Mouse (Mus musculus): ENCODE measurements around the gene Rcc1l. TPM values are rescaled to one million over a fixed set of nuclear protein-coding genes. Genes with fewer than 3 reads are reported as not detected.
A peak's percentile ranks its signal among the peaks of the same experiment; 100 is the strongest.

Rcc1l gene
- polyA plus RNA-seq, 1 experiment from 2014 or later: 21.0 TPM

GRCm38 (mm10) chr5:134118798-134119407 lies 57.7 kb downstream of the Rcc1l start:
- ATAC-seq (replicated peaks; ENCODE audit: insufficient number of reproducible peaks, low FRiP score, low TSS enrichment): no peak
- Histone ChIP-seq H3K36me3 (ENCODE audit: control insufficient read depth, insufficient read depth, low read length) (no peaks in the 10 kb centered on the region), H3K4me1 (ENCODE audit: control insufficient read depth, insufficient read depth, low read length) (peaks cover 17% of the 10 kb centered on the region), H3K27me3 (ENCODE audit: control insufficient read depth, insufficient read depth, low read length) (no peaks in the 10 kb centered on the region), H3K9ac (ENCODE audit: low read depth, low read length) (no peak overlapping the region), H3K27ac (ENCODE audit: low read depth, low read length) (peak overlapping the region; percentile 42; the same call in 1 of the 2 replicates), H3K4me3 (ENCODE audit: low read depth, low read length) (no peak overlapping the region), H3K9me3 (replicated peaks; ENCODE audit: control insufficient read depth, low read length) (no peaks in the 10 kb centered on the region), H3K4me2 (no peak overlapping the region)
- 81% methylated on average over 15 of the region's 15 CpGs for WGBS (ENCODE audit: insufficient replicate concordance)

- Histone ChIP-seq H3K27me3 (ENCODE audit: control insufficient read depth, insufficient read depth, low read length) (no peaks in the 10 kb centered on the region), H3K4me1 (ENCODE audit: control insufficient read depth, insufficient read depth, low read length) (peaks cover 10% of the 10 kb centered on the region), H3K4me3 (ENCODE audit: low read depth, low read length) (no peak overlapping the region), H3K27ac (ENCODE audit: low read depth, low read length) (no peak overlapping the region), H3K36me3 (ENCODE audit: control insufficient read depth, insufficient read depth, low read length) (peaks cover 3% of the 10 kb centered on the region; the same call in 1 of the 2 replicates), H3K4me2 (no peak overlapping the region), H3K9me3 (replicated peaks; ENCODE audit: control insufficient read depth, low read length) (no peaks in the 10 kb centered on the region), H3K9ac (ENCODE audit: low read depth, low read length) (no peak overlapping the region)
- ATAC-seq (replicated peaks; ENCODE audit: insufficient number of reproducible peaks, low FRiP score, low TSS enrichment): no peak
- 82% methylated on average over 7 of the region's 7 CpGs for WGBS (ENCODE audit: insufficient replicate concordance)
Observed at GRCm38 (mm10) chr5:134115639-134116259, 60.8 kb downstream of the Rcc1l start.

- no peak overlapping the region for H3K27ac ChIP-seq (ENCODE audit: low read depth, low read length)
- H3K4me3 ChIP-seq (ENCODE audit: low read depth, low read length): no peak overlapping the region
- no peaks in the 10 kb centered on the region for H3K9me3 ChIP-seq (replicated peaks; ENCODE audit: control insufficient read depth, low read length)
- 64% methylated on average over 5 of the region's 5 CpGs for WGBS (ENCODE audit: insufficient replicate concordance)
- peaks cover 3% of the 10 kb centered on the region; the same call in 1 of the 2 replicates for H3K36me3 ChIP-seq (ENCODE audit: control insufficient read depth, insufficient read depth, low read length)
- no peak overlapping the region for H3K4me2 ChIP-seq
- H3K4me1 ChIP-seq (ENCODE audit: control insufficient read depth, insufficient read depth, low read length): peaks cover 10% of the 10 kb centered on the region
- H3K27me3 ChIP-seq (ENCODE audit: control insufficient read depth, insufficient read depth, low read length): no peaks in the 10 kb centered on the region
- no peak overlapping the region for H3K9ac ChIP-seq (ENCODE audit: low read depth, low read length)
- ATAC-seq (replicated peaks; ENCODE audit: insufficient number of reproducible peaks, low FRiP score, low TSS enrichment): no peak
Observed at GRCm38 (mm10) chr5:134114981-134115380, 61.6 kb downstream of the Rcc1l start.

- ATAC-seq (replicated peaks; ENCODE audit: insufficient number of reproducible peaks, low FRiP score, low TSS enrichment): no peak
- no peak overlapping the region for H3K9ac ChIP-seq (ENCODE audit: low read depth, low read length)
- H3K36me3 ChIP-seq (ENCODE audit: control insufficient read depth, insufficient read depth, low read length): no peaks in the 10 kb centered on the region
- no peak overlapping the region for H3K27ac ChIP-seq (ENCODE audit: low read depth, low read length)
- H3K9me3 ChIP-seq (replicated peaks; ENCODE audit: control insufficient read depth, low read length): no peaks in the 10 kb centered on the region
- H3K4me1 ChIP-seq (ENCODE audit: control insufficient read depth, insufficient read depth, low read length): peaks cover 16% of the 10 kb centered on the region
- no peak overlapping the region for H3K4me2 ChIP-seq
- WGBS (ENCODE audit: insufficient replicate concordance): 65% methylated on average over 8 of the region's 8 CpGs
- no peaks in the 10 kb centered on the region for H3K27me3 ChIP-seq (ENCODE audit: control insufficient read depth, insufficient read depth, low read length)
- no peak overlapping the region for H3K4me3 ChIP-seq (ENCODE audit: low read depth, low read length)
Observed at GRCm38 (mm10) chr5:134105829-134106228, 70.7 kb downstream of the Rcc1l start.

GRCm38 (mm10) chr5:134102720-134103119 lies 73.9 kb downstream of the Rcc1l start:
- Histone ChIP-seq H3K4me2 (no peak overlapping the region), H3K27ac (ENCODE audit: low read depth, low read length) (no peak overlapping the region), H3K4me3 (ENCODE audit: low read depth, low read length) (no peak overlapping the region), H3K36me3 (ENCODE audit: control insufficient read depth, insufficient read depth, low read length) (no peaks in the 10 kb centered on the region), H3K9ac (ENCODE audit: low read depth, low read length) (no peak overlapping the region), H3K27me3 (ENCODE audit: control insufficient read depth, insufficient read depth, low read length) (no peaks in the 10 kb centered on the region), H3K4me1 (ENCODE audit: control insufficient read depth, insufficient read depth, low read length) (peaks cover 22% of the 10 kb centered on the region), H3K9me3 (replicated peaks; ENCODE audit: control insufficient read depth, low read length) (no peaks in the 10 kb centered on the region)
- 52% methylated on average over 6 of the region's 6 CpGs for WGBS (ENCODE audit: insufficient replicate concordance)
- no peak for ATAC-seq (replicated peaks; ENCODE audit: insufficient number of reproducible peaks, low FRiP score, low TSS enrichment)

DNA sequence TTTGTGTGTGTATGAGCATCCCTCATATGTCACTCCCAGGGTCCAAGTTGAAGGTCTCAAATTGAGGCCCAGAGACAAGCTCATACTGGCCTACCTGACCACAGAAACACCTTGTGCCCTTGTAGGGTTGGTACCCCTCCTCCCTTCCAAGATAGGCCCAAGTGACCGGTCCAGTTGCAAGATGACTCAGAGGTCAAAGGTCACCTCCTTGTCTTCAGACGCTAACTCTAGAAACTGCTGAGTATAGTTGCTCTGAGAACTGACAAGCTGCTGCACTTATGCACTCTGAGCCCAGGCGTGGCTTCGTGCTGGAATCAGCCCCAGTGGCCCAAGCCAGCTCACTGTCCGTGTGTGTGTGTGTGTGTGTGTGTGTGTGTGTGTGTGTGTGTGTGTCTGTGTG lies 74.7 kb downstream of the Rcc1l start:
- Histone ChIP-seq H3K4me1 (ENCODE audit: control insufficient read depth, insufficient read depth, low read length) (peaks cover 22% of the 10 kb centered on the region), H3K9ac (ENCODE audit: low read depth, low read length) (no peak overlapping the region), H3K4me3 (ENCODE audit: low read depth, low read length) (no peak overlapping the region), H3K9me3 (replicated peaks; ENCODE audit: control insufficient read depth, low read length) (no peaks in the 10 kb centered on the region), H3K27me3 (ENCODE audit: control insufficient read depth, insufficient read depth, low read length) (no peaks in the 10 kb centered on the region), H3K27ac (ENCODE audit: low read depth, low read length) (no peak overlapping the region), H3K4me2 (no peak overlapping the region), H3K36me3 (ENCODE audit: control insufficient read depth, insufficient read depth, low read length) (no peaks in the 10 kb centered on the region)
- no peak for ATAC-seq (replicated peaks; ENCODE audit: insufficient number of reproducible peaks, low FRiP score, low TSS enrichment)
- WGBS (ENCODE audit: insufficient replicate concordance): 19% methylated on average over 5 of the region's 5 CpGs

DNA sequence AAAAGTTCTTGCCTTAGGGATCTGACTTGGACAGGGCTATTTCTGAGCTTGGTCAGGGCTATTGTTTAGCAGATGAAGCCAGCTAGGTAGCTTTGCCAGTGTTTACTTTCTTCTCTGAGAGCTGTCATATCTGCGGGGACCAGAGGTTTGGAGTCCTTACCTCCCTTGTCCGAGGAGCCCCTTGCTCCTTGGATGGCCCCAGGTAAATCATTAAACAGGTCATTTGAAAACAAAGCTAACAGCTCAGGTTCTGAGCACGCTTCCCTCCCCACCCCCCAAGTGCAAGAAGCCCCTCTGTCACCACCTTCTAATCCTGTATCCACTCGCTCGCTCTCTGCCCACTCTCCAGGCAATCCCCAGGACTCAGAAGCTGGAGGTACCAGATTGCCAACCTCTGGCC lies 75.3 kb downstream of the Rcc1l start:
- no peak overlapping the region for H3K9ac ChIP-seq (ENCODE audit: low read depth, low read length)
- H3K4me3 ChIP-seq (ENCODE audit: low read depth, low read length): no peak overlapping the region
- peaks cover 22% of the 10 kb centered on the region for H3K4me1 ChIP-seq (ENCODE audit: control insufficient read depth, insufficient read depth, low read length)
- no peaks in the 10 kb centered on the region for H3K36me3 ChIP-seq (ENCODE audit: control insufficient read depth, insufficient read depth, low read length)
- WGBS (ENCODE audit: insufficient replicate concordance): 61% methylated on average over 5 of the region's 5 CpGs
- ATAC-seq (replicated peaks; ENCODE audit: insufficient number of reproducible peaks, low FRiP score, low TSS enrichment): no peak
- no peaks in the 10 kb centered on the region for H3K27me3 ChIP-seq (ENCODE audit: control insufficient read depth, insufficient read depth, low read length)
- H3K9me3 ChIP-seq (replicated peaks; ENCODE audit: control insufficient read depth, low read length): no peaks in the 10 kb centered on the region
- no peak overlapping the region; the same call in 1 of the 2 replicates for H3K4me2 ChIP-seq
- H3K27ac ChIP-seq (ENCODE audit: low read depth, low read length): no peak overlapping the region

DNA sequence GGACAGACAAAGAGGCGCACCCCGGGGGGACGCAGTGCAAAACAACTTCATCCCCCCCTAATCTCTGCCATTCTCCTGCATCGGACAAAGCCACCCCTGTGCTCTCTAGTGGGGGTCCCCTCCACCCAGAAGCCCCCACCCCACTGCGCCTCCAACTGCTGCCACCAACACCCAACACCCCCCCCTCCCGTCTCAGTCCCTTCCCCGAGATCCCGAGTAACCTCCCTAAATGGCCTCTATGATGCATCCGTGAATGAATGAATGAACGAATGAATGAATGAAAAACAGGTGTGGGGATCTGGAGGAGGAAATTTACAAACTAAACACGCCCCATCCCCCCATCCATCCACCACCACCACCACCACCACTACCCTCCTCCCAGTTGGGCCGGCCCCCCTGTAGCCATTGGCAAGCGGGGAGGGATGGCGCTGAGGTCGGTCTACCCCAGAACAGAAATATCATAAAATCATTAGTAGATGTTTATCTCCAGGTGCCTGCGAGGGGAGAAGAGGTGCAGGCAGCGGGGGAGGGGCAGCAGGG lies 76.3 kb downstream of the Rcc1l start:
- Histone ChIP-seq H3K4me2 (peak overlapping the region; percentile 87), H3K9me3 (replicated peaks; ENCODE audit: control insufficient read depth, low read length) (no peaks in the 10 kb centered on the region), H3K27ac (ENCODE audit: low read depth, low read length) (no peak overlapping the region), H3K27me3 (ENCODE audit: control insufficient read depth, insufficient read depth, low read length) (no peaks in the 10 kb centered on the region), H3K36me3 (ENCODE audit: control insufficient read depth, insufficient read depth, low read length) (no peaks in the 10 kb centered on the region), H3K4me1 (ENCODE audit: control insufficient read depth, insufficient read depth, low read length) (peaks cover 22% of the 10 kb centered on the region), H3K4me3 (ENCODE audit: low read depth, low read length) (peak overlapping the region; percentile 70), H3K9ac (ENCODE audit: low read depth, low read length) (peak overlapping the region; percentile 77)
- 0 out of 2 replicates have a peak, but pooled peaks have one; percentile 39 for ATAC-seq (replicated peaks; ENCODE audit: insufficient number of reproducible peaks, low FRiP score, low TSS enrichment)
- WGBS (ENCODE audit: insufficient replicate concordance): 5% methylated on average over 17 of the region's 17 CpGs
